Mouse (Mus musculus): Measurements from ENCODE around the gene Smc3. TPM values are rescaled to one million over a fixed set of nuclear protein-coding genes. Genes with fewer than 3 reads are reported as not detected.
"Not testable (repeated sequence)": the region's sequence is repeated elsewhere in the genome, so short reads cannot be mapped to it uniquely, and the experiment has no call there.

Smc3 gene
- polyA plus RNA-seq, 1 experiment = 37.6 TPM

DNA sequence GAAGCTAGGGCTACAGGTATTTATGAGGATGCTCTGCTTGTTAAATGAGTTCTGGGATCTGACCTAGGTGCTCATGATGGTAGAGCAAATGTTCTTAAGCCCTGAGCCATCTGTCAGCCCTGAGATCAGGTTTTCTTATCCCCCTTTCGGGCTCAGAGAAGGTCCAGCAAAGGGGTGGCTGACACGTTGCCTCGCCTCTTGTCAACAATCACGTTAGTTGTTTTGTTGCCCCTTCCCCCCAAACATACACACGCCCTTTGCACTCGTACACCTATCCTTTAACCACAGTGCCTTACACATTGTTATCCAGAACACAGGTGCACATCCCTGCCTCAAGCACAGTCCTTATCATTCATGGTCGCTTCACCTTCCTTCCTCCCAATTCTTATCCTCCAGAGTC, 50.7 kb downstream of the Smc3 start:
- DNase-seq (ENCODE audit: extremely low spot score in 1 of 2, low spot score in 1 of 2) = no peak

DNA sequence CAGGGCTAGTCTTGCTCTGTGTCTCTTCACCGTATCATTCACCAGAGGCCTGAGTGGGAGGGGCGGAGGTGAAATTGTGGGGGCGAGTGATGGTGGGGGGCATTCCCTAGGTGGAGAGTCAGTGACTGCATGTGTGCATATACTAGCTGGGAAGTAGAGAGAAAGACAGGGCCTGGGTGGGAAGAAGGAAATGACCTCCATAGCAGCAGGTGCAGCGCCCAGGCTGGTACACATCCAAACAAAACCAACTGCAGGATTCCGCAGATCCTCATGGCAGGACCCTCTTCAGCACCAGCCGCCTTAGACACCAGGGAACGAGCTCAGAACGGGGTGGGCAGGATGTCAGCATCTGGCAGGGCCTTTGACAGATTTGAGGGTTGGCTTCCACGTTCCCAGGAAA, 52.1 kb downstream of the Smc3 start:
- no peak for DNase-seq (ENCODE audit: extremely low spot score in 1 of 2, low spot score in 1 of 2)

DNA sequence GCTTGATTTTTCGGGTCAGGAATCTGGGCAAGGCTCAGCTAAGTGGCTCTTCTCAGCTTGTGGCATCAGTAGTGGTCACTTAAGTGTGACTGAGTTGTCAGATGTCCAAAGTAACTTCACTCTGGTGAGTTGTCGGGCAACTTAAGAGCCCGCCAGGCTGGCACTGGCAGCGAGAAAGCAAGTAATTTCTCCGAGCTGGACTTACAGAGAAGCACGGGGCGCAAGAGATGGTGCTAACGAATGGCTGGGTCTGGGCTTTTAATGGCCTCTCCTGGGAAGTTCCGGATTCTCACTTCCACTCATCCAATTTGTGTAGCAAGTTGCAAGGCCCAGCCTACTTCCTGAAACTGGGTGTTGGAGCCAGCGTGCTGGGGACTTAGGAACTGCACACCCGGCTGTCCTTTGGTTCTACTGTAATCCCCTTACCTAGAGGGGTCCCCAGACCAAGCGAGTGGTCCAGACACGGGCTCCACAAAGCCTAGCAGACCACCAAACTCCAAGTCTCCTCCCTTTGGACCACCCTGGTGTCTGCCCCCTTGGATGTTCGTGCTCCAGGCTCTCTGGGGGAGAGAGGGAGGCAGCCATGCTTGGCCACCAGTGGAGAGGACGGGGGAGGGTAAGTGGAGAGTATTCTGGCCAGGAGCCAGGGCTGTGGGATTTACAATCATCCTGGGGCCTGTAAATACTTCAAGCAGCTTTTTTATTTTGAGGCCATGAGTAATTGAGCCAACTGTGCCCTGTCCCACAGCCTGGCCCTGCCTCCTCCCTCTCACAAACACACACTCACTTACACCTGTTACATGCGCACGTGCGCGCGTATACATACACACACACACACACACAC, 53.6 kb downstream of the Smc3 start:
- no peak for DNase-seq (ENCODE audit: extremely low spot score in 1 of 2, low spot score in 1 of 2)

DNA sequence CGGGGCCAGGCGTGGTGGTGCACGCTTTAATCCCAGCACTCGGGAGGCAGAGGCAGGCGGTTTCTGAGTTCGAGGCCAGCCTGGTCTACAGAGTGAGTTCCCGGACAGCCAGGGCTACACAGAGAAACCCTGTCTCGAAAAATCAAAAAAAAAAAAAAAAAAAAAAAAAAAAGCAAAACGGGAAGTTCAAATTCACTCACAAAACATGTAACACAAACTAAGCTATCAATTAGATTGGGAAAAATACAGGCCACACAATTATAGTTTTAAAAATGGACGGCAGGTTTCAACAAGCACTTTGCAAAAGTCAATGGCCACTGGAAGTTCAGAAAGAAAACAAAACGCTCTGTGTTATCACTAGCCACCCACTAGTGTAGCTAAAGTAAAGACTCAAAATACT, 56.2 kb downstream of the Smc3 start:
- DNase-seq (ENCODE audit: extremely low spot score in 1 of 2, low spot score in 1 of 2) = not testable (repeated sequence)

DNA sequence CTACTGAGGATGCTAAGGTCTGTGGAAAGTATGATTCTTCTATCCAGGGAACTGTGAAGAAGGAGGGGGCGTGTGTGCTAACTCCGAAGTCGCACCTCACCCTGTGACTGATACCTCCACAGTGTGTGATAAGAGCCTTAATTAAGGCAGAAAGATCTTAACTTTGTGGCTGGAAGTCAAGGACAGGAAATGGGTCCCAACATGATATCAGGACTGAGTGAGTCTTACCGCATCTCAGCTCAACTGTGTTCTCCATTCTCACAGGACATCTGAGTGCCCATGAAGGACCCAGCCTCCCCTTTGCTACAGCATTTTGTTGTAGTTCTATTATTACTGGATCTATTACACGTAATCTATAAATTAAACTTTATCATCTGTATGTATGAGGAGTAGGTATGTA, 57.2 kb downstream of the Smc3 start:
- DNase-seq (ENCODE audit: extremely low spot score in 1 of 2, low spot score in 1 of 2) = no peak

DNA sequence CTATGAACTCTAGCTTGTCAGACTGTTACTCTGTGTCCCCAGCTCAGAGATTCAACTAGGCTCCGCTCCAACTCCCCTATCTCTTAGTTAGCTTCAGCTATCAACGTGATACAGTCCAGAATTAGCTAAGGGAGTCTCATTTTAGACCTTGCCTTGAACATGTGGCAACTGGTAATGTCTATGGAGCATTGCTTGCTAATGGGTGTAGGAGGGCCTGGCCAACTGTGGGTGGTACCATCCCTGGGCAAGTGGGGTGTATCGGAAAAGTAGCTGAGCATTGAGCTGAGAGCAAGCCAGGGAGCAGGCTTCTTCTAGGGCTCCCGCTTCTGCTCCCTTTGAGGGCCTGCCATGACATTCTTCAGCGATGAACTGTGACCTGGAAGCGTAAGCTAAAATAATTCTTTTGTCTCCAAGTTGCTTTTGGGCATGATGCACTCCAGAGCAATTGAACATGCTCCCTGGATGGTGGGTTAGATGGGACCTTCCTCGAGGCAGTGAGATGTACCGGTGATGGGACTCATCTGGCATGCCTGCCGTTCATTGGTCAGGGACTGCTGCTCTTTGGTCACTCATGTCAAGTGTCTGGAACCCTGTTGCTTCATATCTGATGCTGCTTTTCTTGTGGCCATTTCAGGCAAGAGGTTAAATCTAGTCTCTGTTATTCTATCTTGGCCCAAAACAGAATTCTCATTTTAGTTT, 60.7 kb downstream of the Smc3 start:
- no peak for DNase-seq (ENCODE audit: extremely low spot score in 1 of 2, low spot score in 1 of 2)

DNA sequence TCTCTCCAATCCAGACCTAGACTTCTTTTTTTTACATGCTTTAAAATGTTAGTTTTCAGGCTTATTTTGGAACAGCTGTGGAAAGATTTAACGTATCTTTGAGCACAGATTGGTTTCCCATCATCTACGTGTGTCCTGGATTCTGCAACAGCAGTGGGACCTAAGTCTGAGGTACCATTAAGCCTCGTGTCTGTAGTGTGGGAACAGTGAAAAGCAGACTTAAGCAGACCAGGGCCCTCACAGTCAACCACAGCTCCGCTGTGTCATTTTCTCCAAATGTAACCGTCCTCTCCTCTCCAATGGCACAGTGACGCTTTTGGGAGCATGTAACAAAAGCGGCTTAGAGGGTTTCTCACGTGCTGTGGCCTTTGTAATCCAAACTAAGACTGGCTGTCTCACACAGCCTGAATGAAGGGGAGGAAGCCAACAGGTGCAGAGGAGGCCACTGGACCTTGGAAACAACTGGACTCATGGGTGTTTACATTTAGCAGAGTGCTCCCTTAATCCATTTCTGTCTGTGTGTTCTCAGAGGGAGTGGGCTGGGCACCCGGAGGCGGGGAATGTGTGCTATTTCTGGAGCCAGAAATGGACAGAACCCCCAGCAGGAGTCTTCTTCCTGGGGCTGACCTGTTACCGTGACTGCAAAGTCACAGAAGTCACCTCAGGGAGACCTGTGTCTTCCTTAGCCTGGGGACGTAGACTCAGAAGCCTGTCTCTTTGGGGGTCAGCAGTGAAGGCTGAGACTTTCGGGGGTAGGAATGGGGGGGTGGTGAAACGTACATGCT, 61.9 kb downstream of the Smc3 start:
- no peak for DNase-seq (ENCODE audit: extremely low spot score in 1 of 2, low spot score in 1 of 2)

DNA sequence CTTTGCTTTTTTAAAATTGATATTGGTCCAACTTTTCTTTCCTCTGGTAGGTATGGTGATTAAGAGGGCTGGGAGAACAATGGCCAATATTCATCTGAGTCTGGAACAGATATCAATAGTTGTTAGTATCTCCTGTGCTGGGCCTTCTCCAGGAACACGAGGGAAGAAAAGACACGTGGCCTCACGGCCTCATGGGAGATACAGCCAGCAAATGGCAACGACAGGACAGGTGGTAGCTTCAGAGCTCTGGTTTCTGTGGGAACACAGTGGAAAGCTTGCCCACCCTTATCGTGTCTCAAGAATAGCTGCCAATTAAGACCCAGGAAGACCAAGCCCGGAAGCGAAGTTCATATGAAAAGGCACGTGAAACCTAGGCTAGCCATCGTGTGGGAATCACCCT, 64.6 kb downstream of the Smc3 start:
- no peak for DNase-seq (ENCODE audit: extremely low spot score in 1 of 2, low spot score in 1 of 2)

DNA sequence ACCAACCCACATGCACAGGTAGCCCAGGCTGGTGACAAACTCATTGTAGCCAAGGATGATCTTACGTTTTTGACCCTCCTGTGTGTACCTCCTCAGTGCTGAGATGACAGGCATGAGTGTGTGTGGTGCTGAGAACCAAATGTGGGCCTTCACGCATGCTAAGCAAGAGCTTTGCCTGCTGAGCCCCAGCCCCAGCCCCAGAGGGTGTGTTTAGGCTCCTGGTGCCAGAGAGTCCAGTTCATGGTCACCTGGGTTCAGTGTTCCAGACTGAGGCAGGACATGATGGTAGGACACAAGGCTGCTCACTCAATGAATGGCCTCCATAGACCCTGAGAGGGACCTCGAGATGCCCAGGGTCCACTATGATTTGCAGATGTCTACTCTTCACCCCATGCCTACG, 65.2 kb downstream of the Smc3 start:
- no peak for DNase-seq (ENCODE audit: extremely low spot score in 1 of 2, low spot score in 1 of 2)

DNA sequence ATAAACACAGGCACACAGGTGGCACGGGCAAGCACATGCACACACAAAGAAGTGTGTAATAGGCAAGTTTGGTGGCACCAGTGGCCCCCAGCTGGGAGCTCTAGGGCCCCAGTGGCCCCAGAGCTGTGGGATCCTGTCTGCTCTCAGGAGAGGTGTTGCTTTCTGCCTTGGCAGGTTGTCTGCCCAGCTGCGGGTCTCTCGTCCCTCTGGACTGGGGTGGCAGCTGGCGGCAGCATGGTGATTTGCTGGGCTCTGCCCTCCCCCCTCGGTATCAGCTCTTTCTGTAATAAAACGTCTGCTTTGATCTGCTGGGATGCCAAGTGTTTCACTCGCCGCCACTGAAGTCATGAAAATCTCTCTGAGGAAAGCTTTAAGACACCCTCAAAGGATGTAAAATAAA, 66.5 kb downstream of the Smc3 start:
- no peak for DNase-seq (ENCODE audit: extremely low spot score in 1 of 2, low spot score in 1 of 2)

DNA sequence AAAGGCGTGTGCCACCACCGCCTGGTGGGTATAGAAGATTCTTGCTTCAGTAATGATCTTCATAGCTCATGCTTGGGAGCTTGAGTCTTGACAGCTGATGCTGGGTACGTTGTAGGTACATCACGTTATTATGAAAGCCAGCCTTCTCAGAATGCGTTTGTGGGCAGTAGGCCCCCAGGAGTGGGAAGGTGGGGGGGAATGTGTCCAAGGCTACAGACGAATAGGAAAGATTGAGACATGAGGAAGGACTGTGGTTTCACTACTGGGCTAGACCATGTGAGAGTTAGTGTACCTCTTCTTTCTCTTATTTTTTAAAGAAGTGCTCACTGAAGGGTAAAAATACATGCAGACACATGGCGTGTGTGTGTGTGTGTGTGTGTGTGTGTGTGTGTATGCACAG, 68.6 kb downstream of the Smc3 start:
- no peak for DNase-seq (ENCODE audit: extremely low spot score in 1 of 2, low spot score in 1 of 2)

DNA sequence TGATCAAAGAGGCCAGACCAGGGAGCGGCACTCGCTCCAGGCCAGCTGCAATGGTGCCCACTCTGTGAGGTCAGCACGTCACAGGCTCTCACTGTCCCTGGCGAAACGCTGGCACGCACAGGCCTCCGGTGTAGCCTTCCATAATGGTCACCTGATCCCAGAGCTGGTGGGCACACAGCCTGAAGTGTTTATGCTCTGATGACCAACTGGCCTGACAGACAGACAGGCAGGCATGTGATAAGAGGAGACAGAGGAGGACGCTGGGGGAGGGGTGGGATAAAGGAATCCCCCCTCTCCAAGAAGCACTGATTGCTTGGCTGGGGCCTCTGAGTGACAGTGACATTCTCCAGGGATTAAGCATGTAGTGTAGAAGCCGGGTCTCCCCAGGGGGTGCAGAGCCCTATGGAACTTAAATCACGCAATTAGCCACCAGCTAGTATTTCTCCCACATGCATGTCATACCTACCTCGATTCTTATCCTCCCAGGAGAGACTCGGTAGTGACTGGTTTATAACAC, 70.5 kb downstream of the Smc3 start:
- no peak for DNase-seq (ENCODE audit: extremely low spot score in 1 of 2, low spot score in 1 of 2)

DNA sequence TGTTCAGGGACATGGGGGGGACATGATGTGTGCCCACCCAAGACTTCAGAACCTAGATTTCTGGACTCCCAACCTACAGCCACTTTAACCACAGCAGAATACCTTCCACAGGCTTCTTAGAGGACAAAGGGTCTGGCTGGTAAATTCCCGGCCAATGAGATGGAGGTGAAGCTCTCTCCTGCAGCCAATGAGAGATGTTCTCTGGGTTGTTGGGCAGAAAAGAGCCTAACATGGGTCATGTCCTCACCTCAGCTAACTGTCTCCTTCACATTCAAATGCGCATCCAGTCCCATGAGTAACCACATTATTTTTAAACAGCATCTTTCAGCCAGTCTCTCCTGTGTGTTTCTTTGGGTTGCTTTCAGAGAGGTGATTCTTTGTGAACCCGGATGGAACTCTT, 71.2 kb downstream of the Smc3 start:
- no peak for DNase-seq (ENCODE audit: extremely low spot score in 1 of 2, low spot score in 1 of 2)

DNA sequence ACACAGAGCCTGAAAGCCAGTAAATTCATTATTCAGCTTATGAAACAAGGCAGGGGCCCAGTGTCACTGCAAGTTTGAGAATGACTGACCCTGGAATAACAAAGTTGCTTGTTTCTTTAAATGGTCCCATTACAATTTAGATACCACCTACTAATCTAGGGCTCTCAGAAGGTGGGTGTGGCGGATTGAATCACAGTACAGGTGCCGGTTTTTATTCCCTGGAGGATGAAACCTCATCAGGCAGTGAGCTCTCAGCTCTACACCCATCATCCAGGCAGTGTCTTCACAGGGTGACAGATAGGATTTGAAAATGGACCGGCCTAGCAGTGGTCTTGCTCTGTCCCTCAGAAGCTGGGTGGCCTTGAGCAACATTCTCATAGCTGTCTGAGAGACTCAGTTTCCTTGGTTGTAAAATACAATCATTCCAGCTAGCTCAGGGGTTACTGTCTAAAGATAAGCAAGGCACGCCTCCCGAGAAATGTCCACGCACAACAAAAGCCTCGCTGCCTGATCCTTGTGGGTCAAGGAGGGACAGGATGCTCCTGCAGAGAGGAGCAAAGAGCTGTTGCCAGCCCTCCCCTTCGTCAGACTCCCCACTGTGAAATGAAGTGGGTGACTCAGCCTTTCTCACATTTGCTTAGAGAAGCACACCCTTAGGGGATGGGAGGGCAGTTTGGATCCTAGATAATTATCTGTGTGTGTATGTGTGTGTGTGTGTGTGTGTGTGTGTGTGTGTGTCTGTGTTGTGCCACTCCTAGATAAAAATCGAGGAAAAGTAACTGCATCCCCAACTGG, 74.1 kb downstream of the Smc3 start:
- DNase-seq (ENCODE audit: extremely low spot score in 1 of 2, low spot score in 1 of 2) = no peak

DNA sequence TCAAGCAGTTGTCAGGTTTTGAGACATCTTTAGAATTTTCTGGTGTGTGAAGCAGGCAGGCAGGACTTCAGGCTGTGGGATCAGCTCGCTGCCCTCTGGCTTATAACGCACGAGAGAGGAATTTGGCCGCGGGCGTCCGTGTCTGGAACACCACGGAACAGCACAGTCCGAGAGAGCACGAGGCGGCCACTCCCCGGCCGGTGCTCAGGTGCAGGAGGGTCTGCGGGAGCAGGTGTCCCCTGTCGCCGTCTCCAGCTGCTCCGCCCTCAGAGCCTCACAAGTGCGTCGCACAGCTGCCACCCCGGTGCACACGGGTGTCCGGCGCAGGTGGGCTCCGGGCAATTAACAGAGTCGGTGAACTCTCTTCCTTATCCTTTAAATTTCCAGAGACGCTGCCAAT, 76.0 kb downstream of the Smc3 start:
- DNase-seq (ENCODE audit: extremely low spot score in 1 of 2, low spot score in 1 of 2) = no peak

DNA sequence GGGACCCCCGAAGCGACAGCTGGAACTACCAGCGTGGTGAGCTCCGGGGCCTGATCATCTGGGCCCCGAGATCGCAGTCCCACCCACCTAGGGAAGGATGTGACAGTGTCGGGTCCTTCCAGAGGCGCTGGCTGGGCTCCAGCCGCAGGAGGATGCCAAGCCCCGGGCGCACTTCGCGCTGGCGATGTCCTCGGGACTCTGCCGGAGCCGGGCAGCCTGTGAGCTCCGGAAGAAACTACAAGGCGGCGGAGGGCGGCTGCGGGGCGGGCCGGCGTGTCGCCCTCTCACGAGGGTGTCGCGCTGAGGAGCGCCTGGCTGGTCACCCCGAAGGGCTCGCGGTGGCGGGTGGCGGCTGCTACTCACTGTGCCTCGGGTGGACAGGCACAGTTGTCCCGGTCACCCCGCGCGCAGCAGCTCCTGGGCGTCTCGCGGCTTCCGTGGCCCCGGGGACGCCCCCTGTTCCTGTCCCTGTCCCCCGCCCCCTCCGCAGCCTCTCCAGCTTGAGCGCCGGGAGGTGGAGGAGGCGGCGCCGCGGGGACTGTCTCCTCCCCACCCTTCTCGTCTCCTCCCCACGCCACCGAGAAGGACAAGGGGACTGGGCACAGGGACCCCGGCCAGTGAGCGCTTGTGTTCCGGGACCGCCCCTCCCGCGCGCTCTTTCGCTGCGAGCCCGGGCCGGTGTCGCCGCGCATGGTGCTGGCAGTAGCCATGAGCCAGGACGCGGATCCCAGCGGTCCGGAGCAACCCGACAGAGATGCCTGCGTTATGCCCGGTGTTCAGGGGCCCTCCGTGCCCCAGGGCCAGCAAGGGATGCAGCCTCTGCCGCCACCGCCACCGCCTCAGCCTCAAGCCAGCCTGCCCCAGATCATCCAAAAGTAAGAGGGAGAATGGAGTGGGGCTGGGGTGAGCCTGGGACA, 76.8 kb downstream of the Smc3 start, which contains the start of gene Rbm20:
TSS of gene Rbm20 (plus strand) at position 589 of the 917 bp plus-strand sequence.
- DNase-seq (ENCODE audit: extremely low spot score in 1 of 2, low spot score in 1 of 2) = peak in 1 of 2 experiments; percentile 26

DNA sequence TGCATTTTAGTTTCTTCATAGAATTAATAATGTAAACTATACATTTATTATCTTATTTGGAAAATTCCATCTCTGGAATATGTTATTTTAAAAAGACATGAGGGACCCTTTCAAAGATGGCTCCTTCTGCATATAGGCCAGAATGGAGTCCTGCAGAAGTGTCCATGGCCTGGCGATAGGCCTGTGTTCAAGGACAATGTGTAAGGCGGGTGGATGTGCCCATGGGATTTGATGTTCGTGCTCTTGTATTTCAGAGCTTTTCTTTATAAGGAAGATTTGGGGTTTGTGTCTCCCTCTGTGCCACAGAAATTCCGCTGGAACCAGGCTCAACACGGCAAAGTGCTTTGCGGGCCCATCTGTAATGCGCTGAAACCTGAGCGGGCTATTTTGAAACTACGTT, 79.0 kb downstream of the Smc3 start:
- DNase-seq (ENCODE audit: extremely low spot score in 1 of 2, low spot score in 1 of 2) = no peak

DNA sequence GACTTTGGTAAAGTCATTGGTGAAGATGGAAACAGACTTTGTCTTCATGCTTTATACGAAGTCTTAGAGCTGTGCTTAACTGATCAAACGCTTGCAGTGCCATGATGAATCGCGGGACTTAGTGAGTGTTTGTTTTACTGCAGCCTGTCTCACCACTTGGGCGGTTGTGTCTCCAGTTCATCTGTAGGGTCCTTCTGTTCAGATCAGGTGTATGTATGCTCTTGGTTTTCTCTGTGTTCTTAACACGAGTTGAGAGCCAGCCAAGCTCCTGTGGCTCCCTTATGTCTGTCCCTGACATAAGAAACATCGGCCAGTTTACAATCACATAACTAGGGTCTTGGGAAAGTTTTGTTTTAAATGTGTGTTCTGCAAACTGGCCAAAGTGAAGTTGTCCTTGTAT, 79.8 kb downstream of the Smc3 start:
- DNase-seq (ENCODE audit: extremely low spot score in 1 of 2, low spot score in 1 of 2) = no peak

DNA sequence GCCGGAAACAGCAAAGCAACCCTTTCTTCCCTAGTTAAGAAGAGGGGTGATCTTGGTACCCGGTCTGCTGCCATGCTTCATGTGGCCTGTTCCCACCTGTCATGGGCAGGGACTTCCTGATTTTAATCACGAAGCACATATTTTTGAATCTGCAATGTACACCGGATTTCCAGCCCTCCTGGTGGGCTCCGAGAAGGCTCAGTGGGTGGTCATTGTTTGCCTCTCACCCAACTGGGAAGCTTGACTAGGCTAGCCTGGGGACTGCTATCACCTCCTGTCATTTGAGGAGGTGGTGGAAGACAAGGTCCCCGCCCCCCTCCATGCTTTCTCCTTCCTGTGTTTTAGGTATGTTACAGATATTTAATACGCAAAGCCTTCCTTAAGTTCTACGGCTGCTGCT, 82.2 kb downstream of the Smc3 start:
- no peak for DNase-seq (ENCODE audit: extremely low spot score in 1 of 2, low spot score in 1 of 2)
